Mouse (Mus musculus): ENCODE measurements around the gene Gdf10.

The Gdf10 gene

DNA sequence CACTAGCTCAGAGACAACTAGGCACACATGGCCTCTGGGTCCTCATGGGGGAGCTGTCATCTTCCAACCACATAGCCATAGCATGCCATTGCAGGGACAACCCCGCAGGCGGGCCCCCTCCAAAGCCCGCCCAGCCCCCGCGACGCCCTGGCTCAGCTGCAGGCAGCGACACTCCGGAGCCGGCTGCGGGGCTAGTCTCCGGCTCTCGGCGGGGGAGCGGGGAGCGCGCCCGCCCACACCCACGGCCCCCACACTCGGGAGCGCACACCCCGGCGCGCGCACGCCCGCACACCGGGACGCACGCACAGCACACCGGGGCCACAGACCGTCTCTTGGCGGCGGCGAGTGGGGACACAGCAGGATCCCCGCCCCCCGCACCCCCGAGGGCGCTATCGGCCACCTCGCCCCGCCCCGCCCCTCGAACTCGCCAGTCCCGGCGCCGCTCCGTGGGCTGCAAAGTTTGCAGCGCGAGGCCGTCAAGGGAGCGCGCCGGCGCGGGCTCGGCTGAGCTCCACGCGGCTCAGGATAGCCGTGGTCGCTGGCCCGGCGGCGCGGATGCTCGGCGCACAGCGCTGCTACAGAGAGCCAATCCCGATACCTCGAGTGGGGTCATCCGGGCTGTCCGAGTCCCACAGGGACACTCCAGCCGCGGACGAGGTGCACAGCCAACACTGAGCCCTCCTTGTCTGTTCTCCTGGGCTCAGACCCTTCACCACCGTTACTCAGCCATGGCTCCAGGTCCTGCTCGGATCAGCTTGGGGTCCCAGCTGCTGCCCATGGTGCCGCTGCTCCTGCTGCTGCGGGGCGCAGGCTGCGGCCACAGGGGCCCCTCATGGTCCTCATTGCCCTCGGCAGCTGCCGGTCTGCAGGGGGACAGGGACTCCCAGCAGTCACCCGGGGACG, at the start of gene Gdf10:
Gdf10 (plus strand) TSS at position 420 of the 903 bp plus-strand sequence.
- DNase-seq, result peak; percentile 47

DNA sequence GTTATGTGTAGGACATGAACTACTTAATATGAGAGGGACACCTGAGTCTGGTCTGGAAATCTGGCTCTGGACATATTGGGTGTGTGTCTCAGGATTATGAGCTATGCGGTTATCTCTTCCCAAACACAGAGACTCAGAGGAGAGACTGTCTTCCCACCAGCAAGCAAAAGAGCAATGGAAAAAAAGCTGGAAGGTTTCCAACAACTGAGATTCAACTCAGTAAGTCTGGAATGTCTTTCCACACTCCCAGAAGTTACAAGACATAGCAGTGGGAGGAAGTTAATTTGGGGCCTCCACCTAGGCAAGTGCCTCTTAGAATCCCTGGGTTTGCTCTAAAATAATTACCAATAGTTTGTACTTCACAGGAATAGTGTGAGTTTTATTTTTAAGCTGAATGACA, 44.6 kb upstream of the Gdf10 start:
- no peak for DNase-seq

DNA sequence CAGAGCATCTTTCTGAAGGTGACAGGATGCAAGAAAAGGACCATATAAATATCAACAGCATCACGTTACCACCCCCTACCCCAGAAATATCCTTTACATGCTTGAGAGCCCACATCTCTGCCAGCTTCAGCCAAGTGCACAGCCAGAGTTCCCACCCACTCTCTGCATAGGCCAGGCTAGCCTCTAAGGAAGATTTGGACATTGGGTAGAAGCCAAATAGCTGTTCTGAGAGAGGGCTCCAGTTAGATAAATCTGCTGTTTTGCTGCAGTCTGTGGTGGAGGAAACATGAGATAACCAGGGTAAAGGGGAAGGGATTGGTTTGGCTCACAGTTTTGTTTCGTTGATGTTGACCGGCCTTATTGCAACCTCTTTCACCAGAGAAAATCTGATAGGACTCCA, 43.2 kb upstream of the Gdf10 start:
- DNase-seq, result no peak

DNA sequence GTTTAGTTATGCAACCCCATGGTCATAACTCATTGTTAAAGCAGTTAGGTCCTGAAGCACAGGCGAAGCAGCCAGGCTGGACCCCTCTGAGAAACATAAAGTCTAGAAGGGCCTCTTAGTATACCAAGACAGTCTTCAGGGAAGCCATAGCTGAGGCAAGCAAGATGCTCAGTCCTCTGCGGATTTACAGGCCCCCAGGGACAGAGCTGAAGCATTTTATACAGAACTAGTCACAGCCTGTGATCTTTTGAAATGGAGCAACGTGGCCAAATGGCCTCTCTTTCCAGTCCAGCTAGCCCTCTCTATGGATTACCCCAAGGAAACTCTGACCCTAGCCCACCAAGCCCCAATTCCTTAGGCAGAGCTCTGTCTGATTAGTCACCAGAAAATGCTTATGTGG, 41.9 kb upstream of the Gdf10 start:
- no peak for DNase-seq

DNA sequence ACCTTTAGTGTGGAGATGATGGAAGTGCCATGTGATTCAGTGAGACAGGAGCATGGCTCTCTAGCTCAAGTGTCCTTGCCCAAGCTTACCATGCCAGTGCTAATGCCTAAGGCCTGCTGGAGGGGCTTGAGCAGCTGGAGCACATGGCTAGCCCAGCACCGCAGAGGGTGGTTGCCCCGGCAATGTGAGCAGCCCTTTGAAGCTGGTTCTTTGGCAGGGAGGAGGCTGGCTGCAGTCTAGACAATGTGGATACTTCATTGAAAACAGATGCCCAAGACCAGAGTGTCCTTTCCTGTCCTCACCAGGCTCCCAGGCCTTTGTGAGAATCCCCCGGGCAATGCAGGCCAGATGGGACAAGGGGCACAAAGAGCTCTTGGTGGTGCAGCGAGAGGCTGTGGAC, 40.3 kb upstream of the Gdf10 start:
- DNase-seq, result no peak

DNA sequence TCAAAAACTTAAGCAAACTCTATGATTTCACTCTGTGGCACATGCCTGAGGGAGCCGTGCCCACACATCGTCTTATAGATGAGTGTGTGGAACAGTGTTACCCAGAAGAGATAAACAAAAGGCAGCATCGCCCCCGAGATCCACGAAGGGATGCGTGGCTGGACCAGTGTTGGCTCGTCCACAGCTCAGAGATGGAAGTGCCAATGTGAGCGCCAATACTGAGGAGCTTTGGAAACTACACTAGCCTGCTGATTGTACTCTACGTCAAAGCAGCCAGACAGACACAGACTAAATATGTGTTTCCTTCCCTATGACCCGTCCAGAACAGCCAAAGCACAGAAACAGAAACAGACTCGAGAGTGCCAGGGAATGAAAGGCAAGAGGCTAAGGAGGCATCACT, 37.9 kb upstream of the Gdf10 start:
- no peak for DNase-seq

DNA sequence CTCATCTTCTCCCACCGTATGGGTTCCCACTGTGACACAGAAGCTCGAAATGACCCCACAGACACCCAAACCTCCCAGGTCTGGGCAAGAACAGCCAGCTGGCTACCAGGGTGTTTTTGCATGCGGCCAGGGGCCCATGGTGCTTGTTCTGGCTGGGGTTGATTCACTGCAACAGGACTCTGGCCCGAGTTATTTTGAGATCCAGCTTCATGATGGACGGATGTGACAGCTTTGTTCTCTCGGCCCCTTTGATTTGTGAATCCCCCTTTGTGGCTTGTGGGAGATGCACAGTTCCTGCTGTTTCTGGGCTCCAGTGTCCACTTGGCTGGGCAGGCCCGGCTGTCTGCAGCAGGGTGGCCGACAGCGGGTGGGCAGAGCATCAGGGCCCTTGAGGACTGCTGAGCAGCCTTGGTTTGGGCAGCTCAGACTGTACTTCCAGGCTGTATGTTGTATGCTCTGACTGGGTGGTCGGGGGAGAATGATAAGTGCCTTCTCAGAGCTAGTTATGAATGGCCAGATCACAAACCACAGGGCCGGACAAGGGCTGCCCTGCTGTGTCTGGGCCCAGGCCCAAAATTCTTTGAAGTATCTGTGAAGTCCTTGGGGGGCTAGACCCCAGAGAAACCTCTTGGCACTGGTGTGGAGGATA, 34.9 kb upstream of the Gdf10 start:
- DNase-seq, result no peak

DNA sequence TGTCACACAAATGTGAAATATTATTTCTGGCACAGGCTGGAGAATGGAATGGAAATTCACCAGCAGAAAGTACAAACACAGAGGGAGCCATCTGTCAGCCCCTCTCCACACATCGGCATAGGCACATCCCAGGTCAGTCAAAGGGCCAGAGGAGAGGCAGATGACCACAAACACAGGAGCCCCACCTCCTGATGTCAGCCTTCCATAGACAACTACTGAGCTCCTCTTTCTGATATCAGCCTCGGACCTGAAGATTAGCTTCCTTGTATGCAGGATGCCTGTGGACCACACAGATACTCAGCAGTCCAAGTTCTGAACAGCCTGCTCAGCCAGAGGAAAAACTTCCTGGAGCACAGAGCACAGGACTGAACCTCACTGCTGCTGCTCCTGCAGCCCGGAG, 33.4 kb upstream of the Gdf10 start:
- DNase-seq, result no peak

DNA sequence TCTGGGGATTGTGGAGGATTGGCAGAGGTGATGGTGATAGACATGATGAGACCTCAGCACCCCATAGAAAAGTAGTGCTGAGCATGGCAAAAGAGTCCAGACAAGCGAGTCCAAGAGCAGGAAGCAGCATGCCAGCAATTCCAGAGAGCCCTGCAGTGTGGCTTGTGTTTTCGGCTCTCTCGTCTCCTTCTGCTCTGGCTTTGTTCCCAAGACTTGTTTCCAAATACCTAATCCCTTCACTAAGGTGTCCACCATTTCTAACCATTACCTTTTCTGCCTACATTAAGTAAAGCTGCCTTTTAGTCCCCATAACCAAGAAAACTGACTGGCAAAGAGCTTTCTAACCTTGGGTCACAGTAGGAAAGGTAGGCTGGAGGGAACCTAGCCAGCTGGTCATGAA, 31.9 kb upstream of the Gdf10 start:
- DNase-seq, result no peak

DNA sequence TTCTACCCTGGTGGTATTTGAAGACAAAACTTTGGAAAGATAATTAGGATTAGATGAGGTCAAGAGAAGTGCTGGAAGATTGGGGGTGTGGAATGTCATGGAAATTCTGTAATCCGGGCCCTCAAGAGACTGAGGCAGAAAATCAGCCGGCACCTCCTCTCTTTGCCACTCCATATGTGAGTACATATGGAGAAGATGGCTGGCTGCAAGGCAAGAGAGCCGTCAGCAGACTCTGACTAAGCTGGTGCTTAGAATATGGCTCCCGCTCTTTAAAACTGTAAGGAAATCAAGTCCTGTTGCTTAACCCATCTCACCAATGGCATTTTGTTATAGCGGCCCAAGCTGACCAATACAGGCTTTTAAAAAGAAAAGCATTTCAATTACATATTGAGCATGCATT, 27.6 kb upstream of the Gdf10 start:
- DNase-seq, result no peak

DNA sequence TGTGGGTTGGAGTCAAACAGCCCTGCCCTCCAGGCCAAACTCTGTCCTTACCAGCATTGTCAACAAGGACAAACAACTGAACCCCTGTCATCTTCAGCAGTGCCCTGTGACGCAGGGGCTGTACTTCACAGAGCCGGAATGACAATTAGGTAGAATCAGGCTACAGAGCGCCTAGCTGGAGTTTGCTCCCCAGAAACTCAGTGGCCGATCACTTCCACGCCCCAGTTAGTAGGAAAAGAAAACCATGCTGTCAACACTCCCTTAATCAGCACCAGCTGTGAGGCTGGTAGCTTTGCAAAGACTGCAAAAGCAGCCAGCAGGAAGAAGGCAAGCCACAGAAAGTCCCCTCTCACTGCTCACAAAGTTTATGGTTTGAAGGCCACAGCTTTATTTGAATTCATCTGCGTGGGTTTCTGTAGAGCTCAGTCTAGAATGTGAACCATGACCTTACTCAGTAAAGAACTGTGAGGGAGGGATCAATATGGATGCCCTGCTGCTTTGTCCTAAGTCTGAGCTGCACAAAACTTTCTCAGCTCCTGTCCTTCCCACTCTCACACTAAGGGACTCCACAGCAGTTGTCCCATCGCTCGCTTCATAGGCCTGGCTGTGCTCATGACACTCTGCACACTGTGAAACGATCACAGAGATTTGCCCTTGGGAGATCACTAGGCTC, 26.6 kb upstream of the Gdf10 start:
- DNase-seq, result no peak

DNA sequence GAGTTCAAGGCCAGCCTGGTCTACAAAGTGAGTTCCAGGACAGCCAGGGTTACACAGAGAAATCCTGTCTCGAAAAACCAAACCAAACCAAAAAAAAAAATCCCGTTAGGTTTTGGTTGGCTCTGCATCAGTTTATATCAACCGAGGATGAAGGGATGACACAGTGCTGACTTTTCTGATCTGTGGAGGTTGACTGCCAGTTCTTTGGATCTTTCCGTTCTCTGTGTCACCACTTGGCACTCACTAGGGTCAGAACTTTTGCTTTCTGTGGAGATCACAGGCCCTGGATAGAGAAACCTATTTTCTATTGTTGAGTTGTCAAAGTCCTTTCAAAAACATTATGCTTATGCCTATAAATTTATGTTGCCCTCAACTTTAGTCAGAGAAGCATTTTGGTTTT, 20.6 kb upstream of the Gdf10 start:
- no peak for DNase-seq

DNA sequence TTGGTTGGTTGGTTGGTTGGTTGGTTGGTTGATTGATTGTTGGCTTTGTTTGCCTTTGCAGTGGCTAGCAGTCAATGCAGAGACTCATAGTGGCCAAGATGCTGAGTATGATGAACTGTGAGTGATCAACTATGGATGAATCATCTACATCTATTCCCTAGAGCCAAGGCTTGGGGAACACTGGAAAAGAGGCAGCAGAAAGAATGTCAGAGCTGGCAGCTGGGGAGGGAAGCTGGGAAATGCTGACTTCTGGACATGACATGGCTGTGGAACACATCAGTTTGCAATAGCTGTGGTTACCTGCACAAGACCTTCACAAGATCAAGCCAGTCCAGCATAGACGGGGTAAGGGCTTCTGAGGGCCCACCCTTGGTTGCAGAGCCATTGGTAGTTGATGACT, 20.2 kb upstream of the Gdf10 start:
- DNase-seq, result no peak

DNA sequence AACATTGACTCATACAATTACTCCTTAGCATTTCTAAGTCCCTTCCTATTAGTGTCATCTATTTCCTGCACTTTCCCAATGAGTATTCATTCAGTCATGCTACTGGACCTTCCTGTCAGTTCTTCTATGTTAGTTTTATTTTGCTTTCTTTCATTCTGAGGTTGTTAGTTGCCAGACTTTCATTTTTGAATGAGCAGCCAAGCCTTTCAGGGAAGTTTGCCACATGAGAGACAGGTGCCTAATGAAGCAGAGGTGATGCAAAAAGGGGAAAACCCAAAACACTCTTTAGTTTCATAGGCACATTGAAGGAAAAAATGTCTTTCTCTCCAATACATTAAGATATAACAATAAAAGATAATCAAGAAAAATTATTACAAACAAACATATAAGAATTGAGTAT, 18.5 kb upstream of the Gdf10 start:
- no peak for DNase-seq

DNA sequence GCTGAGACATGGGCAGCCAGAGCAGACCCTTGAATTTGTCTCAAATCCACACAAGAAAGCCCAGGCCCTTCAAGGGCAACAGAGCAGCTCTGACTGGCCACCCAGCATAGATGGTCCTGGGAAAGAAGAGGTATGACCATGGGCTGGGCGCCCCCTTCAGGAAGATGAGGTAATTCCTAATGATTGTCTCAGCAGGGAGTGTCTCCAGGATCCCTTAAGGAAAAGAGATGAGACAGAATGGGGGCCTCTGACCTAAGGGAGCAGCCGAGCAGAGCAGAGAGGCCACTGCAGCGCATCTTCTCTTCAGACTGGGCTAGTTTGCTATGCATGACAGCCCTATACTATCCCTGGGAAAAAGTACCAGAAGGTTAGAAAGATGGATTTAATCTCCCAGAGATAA, 9.7 kb upstream of the Gdf10 start:
- peak; percentile 66 for DNase-seq

DNA sequence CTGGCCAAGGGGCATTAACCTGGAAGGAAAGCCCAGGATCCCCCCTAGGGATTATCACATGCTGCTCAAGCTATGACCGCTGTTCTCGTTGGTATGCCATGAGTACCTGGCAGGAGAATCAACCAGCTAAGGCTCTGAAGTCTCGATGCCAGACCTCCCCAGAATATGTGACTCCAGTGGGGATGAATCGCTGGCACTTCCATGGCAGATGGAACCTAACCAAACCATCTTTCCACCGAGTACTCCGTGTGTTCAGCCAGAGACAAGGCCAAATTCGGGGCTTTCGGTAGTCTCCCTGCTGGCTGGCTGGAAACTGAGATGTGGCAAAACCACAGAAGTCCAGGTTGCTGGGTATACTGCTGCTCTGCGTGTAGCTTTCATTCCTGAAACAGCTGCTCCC, 9.2 kb upstream of the Gdf10 start:
- DNase-seq, result no peak

DNA sequence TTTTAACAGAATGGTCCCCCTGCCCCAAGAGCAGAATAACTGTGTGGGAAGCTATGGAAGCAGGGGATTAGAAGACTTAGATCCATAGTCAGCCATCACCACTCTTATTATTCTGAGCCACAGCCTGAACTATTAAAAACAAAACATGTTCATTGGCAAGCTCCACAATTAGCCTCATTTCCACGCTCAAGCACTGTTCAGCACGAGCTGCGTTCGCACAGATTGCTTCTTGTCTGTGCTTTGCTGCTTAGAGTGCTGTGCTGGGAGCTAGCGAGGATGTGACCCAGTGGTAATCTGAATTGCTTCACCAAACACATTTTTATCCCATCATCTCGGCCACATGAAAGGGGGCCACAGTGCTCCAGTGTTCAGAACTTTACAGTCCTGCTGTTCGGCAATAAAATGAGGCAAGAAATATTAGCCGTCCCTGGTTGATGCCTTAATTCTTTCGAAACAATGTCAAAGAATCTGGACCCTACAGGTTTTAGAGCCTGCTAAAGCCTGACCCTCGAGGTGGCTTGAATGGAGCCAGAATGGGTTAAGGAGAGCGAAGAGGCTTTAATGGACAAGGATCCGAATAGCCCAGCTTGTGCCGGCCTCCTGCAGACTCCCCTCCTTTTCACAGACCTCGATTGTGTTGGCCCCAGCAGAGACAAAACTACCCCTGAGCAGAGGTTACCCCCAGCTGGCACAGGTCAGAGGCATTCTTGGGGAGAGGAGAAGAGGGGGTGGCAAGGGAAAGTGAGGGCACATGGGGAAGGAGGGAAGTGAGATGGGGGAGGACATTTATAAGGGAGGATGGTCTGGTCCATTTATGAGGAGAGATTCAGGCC, 2.4 kb upstream of the Gdf10 start:
- no peak for DNase-seq

DNA sequence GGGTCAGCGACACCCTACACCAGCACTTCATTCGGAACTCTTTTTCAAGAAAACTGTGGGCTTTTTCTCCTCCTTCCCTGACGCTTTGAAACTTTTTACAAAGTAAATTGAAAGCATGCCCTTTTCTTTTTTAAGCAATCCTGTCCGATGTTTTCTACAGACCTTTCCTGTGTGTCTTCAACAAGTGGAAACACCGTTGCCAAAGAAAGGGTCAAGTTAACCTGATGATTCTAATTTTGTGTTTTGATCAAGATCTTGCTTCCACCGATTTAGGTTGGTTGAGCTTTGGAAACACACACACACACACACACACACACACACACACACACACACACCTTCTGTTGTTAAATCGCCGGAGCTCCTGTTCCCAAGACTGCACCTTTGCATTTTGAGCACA, 618 bp upstream of the Gdf10 start:
- no peak for DNase-seq

DNA sequence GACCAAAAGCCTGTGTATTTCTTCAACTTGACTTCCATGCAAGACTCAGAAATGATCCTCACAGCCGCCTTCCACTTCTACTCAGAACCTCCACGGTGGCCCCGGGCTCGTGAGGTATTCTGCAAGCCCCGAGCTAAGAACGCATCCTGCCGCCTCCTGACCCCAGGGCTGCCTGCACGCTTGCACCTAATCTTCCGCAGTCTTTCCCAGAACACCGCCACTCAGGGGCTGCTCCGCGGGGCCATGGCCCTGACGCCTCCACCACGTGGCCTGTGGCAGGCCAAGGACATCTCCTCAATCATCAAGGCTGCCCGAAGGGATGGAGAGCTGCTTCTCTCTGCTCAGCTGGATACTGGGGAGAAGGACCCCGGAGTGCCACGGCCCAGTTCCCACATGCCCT, 8.5 kb downstream of the Gdf10 start:
- no peak for DNase-seq

DNA sequence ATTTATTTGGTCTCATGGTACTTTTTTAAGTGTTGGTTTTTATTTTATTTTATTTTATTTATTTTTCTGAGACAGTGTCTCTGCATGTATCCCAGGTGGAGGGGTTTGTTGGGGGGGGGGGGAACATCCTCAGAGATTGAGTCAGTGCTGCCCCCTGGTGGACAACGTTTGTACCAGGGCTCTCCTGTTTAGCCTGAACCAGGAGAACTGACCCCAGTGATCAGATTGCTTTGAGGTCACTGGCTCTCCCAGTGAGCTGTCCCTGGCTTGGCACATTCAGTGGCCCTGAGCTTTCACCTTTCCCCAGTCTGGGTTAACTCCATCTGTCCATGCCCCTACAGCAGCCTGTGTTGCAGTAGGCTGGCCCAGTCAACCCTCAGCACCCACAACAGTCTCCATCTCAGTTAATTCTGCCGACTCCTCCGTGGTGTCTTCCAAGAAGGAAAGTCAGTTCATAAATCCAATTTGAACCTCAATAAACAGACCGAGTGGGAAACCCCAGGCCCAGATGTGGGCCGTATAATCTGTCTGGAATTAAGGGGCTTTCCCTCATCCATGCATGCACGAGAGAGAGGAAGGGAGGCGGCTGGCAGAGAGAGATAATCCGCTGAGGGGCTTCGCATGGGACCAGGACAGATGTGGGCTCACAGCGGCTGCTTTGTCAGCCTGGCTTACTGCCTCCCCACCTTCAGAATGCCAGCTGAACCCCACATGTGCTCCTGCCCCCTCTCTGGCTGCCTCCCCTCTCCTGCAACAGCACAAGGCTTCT, 9.7 kb downstream of the Gdf10 start:
- DNase-seq, result peak; percentile 83

DNA sequence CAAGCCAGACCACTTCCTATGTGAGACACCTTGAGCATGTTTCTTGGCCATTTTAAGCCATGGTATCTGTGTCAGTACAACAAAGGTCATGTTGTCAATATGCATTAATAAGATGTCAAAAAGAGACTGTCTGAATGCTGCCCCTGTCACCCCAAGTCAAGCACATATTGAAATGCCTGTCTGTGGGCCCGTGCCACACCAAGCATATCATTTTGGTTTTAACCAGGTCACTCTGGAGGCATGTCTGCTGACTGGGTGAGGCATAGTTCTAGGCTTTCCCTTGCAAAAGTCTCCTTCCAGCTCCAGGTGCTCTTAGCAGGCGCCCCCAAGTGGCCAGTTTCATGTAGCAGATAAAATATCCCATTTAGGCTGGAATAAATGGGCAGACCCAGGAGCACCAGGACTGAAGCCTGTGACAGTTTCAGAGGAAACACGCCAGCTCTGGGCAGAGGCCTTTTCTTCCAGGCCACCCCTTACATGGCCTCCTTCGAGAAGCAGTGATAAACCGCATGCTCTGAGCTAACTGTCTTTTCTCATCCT, 10.5 kb downstream of the Gdf10 start:
- DNase-seq, result peak; percentile 79

DNA sequence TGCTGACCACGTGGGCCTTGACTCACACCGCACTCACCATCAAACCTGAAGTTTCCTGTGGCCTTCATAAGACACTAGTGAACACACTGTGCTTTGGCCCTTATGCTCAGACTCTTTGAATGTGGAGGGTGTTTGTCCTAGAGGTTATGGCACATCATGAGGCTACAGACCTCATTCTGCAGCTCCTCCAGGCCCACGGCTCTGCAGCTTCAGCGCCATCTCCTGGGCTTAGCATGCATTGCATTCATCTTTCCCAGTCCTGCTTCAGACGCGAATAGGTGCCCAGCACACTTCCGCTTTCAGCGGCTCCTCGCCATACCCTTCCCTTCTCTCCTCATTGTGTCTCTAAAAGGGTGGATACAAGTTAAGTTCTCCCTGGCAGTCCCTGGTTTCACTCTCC, 15.7 kb downstream of the Gdf10 start:
- peak; percentile 80 for DNase-seq

Data from right cerebral cortex, postnatal 14 days (tissue).